Mouse (Mus musculus) testis, adult 2 months (tissue): ENCODE measurements around the gene Cep350.

Source experiments
- CTCF ChIP-seq: fragments of 200-500 bp; IDR thresholded peaks from 2 replicates; pipeline ENCODE4 v1.5.1; 2012; ENCODE audit warnings: low read depth, mild to moderate bottlenecking, inconsistent platforms, low read length, moderate library complexity; ENCODE audit not compliant: control insufficient read depth, insufficient read depth, insufficient replicate concordance
- POLR2A ChIP-seq: fragments of 200-500 bp; IDR thresholded peaks from 2 replicates; pipeline ENCODE4 v1.6.1; 2012; ENCODE audit warnings: low read depth, mild to moderate bottlenecking, inconsistent platforms, low read length, moderate library complexity; ENCODE audit not compliant: control insufficient read depth

- TF ChIP-seq POLR2A (no peak), CTCF (no peak)
These were observed 86.2 kb downstream of the Cep350 start for GRCm38 (mm10) chr1:155886846-155887245.
